Mouse (Mus musculus): Measurements from ENCODE around the gene Plekhm3. TPM values are rescaled to one million over a fixed set of nuclear protein-coding genes. Genes with fewer than 3 reads are reported as not detected.

Plekhm3 gene
- polyA plus RNA-seq, 2 experiments, result 0.58 to 0.63 TPM

GRCm38 (mm10) chr1:64925594-64925993 lies 31.0 kb downstream of the Plekhm3 start:
- no peak for ATAC-seq (ENCODE audit: insufficient read depth)

GRCm38 (mm10) chr1:64924283-64924682 lies 32.3 kb downstream of the Plekhm3 start:
- TF ChIP-seq CTCF (IDR thresholded peaks at IDR 0.05; ENCODE audit: low read depth), result no peak
- no peak for TF ChIP-seq EP300 (IDR thresholded peaks at IDR 0.05; ENCODE audit: low read depth)
- no peak overlapping the region for H3K4me3 ChIP-seq (ENCODE audit: insufficient read depth in 1 of 2, low read depth in 2 of 2, low read length in 2 of 2)
- 74% methylated on average over 12 of the region's 12 CpGs for WGBS (ENCODE audit: insufficient replicate concordance)

More at GRCm38 (mm10) chr1:64925594-64925993, 31.0 kb downstream of the Plekhm3 start:
- Histone ChIP-seq H3K9ac (replicated peaks) (no peak overlapping the region), H3K9me3 (ENCODE audit: control insufficient read depth, low read length) (no peaks in the 10 kb centered on the region), H3K27ac (no peak overlapping the region), H3K4me2 (ENCODE audit: low read depth) (no peak overlapping the region), H3K4me1 (replicated peaks; ENCODE audit: control insufficient read depth in 2 of 2, insufficient read depth in 2 of 2, low read length in 1 of 2) (no peaks in the 10 kb centered on the region; a peak in 1 of 4 replicates), H3K27me3 (ENCODE audit: control insufficient read depth, insufficient read depth, low read length) (no peaks in the 10 kb centered on the region), H3K36me3 (replicated peaks; ENCODE audit: control insufficient read depth, insufficient read depth, low read depth) (no peaks in the 10 kb centered on the region), H3K4me3 (ENCODE audit: insufficient read depth in 1 of 2, low read depth in 2 of 2, low read length in 2 of 2) (no peak overlapping the region)
- peak in 1 of 3 experiments; percentile 28 for DNase-seq (ENCODE audit: low read depth in 3 of 3, low spot score in 3 of 3)
- 42% methylated on average over 3 of the region's 3 CpGs for WGBS (ENCODE audit: insufficient replicate concordance)
- TF ChIP-seq CTCF (IDR thresholded peaks at IDR 0.05; ENCODE audit: low read depth) (no peak), EP300 (IDR thresholded peaks at IDR 0.05; ENCODE audit: low read depth) (no peak)

GRCm38 (mm10) chr1:64918810-64919528 lies 37.7 kb downstream of the Plekhm3 start:
- TF ChIP-seq CTCF (IDR thresholded peaks at IDR 0.05; ENCODE audit: low read depth), result peak; percentile 28; the same call in 1 of the 2 replicates
- TF ChIP-seq EP300 (IDR thresholded peaks at IDR 0.05; ENCODE audit: low read depth), result no peak
- H3K27me3 ChIP-seq (ENCODE audit: control insufficient read depth, insufficient read depth, low read length), result no peaks in the 10 kb centered on the region
- no peaks in the 10 kb centered on the region for H3K4me1 ChIP-seq (replicated peaks; ENCODE audit: control insufficient read depth in 2 of 2, insufficient read depth in 2 of 2, low read length in 1 of 2)
- H3K27ac ChIP-seq, result no peak overlapping the region
- H3K36me3 ChIP-seq (replicated peaks; ENCODE audit: control insufficient read depth, insufficient read depth, low read depth), result no peaks in the 10 kb centered on the region
- WGBS (ENCODE audit: insufficient replicate concordance), result 48% methylated on average over 14 of the region's 14 CpGs
- no peaks in the 10 kb centered on the region for H3K9me3 ChIP-seq (ENCODE audit: control insufficient read depth, low read length)
- no peak overlapping the region for H3K9ac ChIP-seq (replicated peaks)
- 0 out of 2 replicates have a peak overlapping the region, but pooled peaks have one; percentile 3 for H3K4me2 ChIP-seq (ENCODE audit: low read depth)
- no peak overlapping the region for H3K4me3 ChIP-seq (ENCODE audit: insufficient read depth in 1 of 2, low read depth in 2 of 2, low read length in 2 of 2)
- no peak for DNase-seq (ENCODE audit: low read depth in 3 of 3, low spot score in 3 of 3)
- no peak for ATAC-seq (ENCODE audit: insufficient read depth)

More at GRCm38 (mm10) chr1:64924283-64924682, 32.3 kb downstream of the Plekhm3 start:
- H3K27ac ChIP-seq, result no peak overlapping the region
- no peak for ATAC-seq (ENCODE audit: insufficient read depth)
- H3K9me3 ChIP-seq (ENCODE audit: control insufficient read depth, low read length), result no peaks in the 10 kb centered on the region
- H3K27me3 ChIP-seq (ENCODE audit: control insufficient read depth, insufficient read depth, low read length), result no peaks in the 10 kb centered on the region
- no peaks in the 10 kb centered on the region; a peak in 1 of 4 replicates for H3K4me1 ChIP-seq (replicated peaks; ENCODE audit: control insufficient read depth in 2 of 2, insufficient read depth in 2 of 2, low read length in 1 of 2)
- H3K4me2 ChIP-seq (ENCODE audit: low read depth), result no peak overlapping the region
- no peak overlapping the region for H3K9ac ChIP-seq (replicated peaks)
- no peak for DNase-seq (ENCODE audit: low read depth in 3 of 3, low spot score in 3 of 3)
- no peaks in the 10 kb centered on the region for H3K36me3 ChIP-seq (replicated peaks; ENCODE audit: control insufficient read depth, insufficient read depth, low read depth)

- Histone ChIP-seq H3K4me1 (replicated peaks; ENCODE audit: control insufficient read depth in 2 of 2, insufficient read depth in 2 of 2, low read length in 1 of 2) (no peaks in the 10 kb centered on the region), H3K4me3 (ENCODE audit: insufficient read depth in 1 of 2, low read depth in 2 of 2, low read length in 2 of 2) (no peak overlapping the region), H3K27me3 (ENCODE audit: control insufficient read depth, insufficient read depth, low read length) (no peaks in the 10 kb centered on the region), H3K27ac (no peak overlapping the region), H3K9me3 (ENCODE audit: control insufficient read depth, low read length) (no peaks in the 10 kb centered on the region), H3K36me3 (replicated peaks; ENCODE audit: control insufficient read depth, insufficient read depth, low read depth) (no peaks in the 10 kb centered on the region), H3K4me2 (ENCODE audit: low read depth) (no peak overlapping the region), H3K9ac (replicated peaks) (no peak overlapping the region)
- ATAC-seq (ENCODE audit: insufficient read depth) (no peak), DNase-seq (ENCODE audit: low read depth in 3 of 3, low spot score in 3 of 3) (no peak)
- TF ChIP-seq EP300 (IDR thresholded peaks at IDR 0.05; ENCODE audit: low read depth) (no peak), CTCF (IDR thresholded peaks at IDR 0.05; ENCODE audit: low read depth) (no peak)
- 67% methylated on average over 7 of the region's 7 CpGs for WGBS (ENCODE audit: insufficient replicate concordance)
Measured at GRCm38 (mm10) chr1:64917966-64918365, 38.7 kb downstream of the Plekhm3 start.

GRCm38 (mm10) chr1:64916884-64917507 lies 39.6 kb downstream of the Plekhm3 start:
- no peaks in the 10 kb centered on the region for H3K9me3 ChIP-seq (ENCODE audit: control insufficient read depth, low read length)
- H3K36me3 ChIP-seq (replicated peaks; ENCODE audit: control insufficient read depth, insufficient read depth, low read depth), result no peaks in the 10 kb centered on the region
- no peaks in the 10 kb centered on the region for H3K27me3 ChIP-seq (ENCODE audit: control insufficient read depth, insufficient read depth, low read length)
- no peaks in the 10 kb centered on the region for H3K4me1 ChIP-seq (replicated peaks; ENCODE audit: control insufficient read depth in 2 of 2, insufficient read depth in 2 of 2, low read length in 1 of 2)
- H3K4me3 ChIP-seq (ENCODE audit: insufficient read depth in 1 of 2, low read depth in 2 of 2, low read length in 2 of 2), result no peak overlapping the region
- 55% methylated on average over 5 of the region's 5 CpGs for WGBS (ENCODE audit: insufficient replicate concordance)
- no peak for DNase-seq (ENCODE audit: low read depth in 3 of 3, low spot score in 3 of 3)
- no peak overlapping the region for H3K27ac ChIP-seq
- TF ChIP-seq CTCF (IDR thresholded peaks at IDR 0.05; ENCODE audit: low read depth), result no peak
- TF ChIP-seq EP300 (IDR thresholded peaks at IDR 0.05; ENCODE audit: low read depth), result no peak
- no peak overlapping the region for H3K9ac ChIP-seq (replicated peaks)
- H3K4me2 ChIP-seq (ENCODE audit: low read depth), result no peak overlapping the region
- ATAC-seq (ENCODE audit: insufficient read depth), result no peak

All from liver, embryonic 14.5 days (tissue).